Mouse (Mus musculus) myocyte (in vitro differentiated cells): Measurements from ENCODE around the gene Sec16b. TPM values are rescaled to one million over a fixed set of nuclear protein-coding genes. Genes with fewer than 3 reads are reported as not detected.

Experiments used
- H3K27me3 ChIP-seq: one replicate; pipeline ENCODE4 v1.6.1; 2011; ENCODE audit not compliant: control insufficient read depth, insufficient read depth, insufficient read length
- H3K36me3 ChIP-seq: one replicate; pipeline ENCODE4 v1.6.1; 2011; ENCODE audit not compliant: control insufficient read depth, insufficient read depth
- H3K4me2 ChIP-seq: one replicate; pipeline ENCODE4 v1.6.1; 2011; ENCODE audit warnings: low read depth, control low read depth
- H3K4me3 ChIP-seq: one replicate; pipeline ENCODE4 v1.5.1; 2011; ENCODE audit warnings: mild to moderate bottlenecking, control low read depth, moderate library complexity
- H3K79me2 ChIP-seq: one replicate; pipeline ENCODE4 v1.6.1; 2011; ENCODE audit not compliant: control insufficient read depth, insufficient read depth
- H3ac ChIP-seq: one replicate; pipeline ENCODE4 v1.6.1; 2011; ENCODE audit not compliant: control insufficient read depth, insufficient read length
- CEBPB ChIP-seq: IDR thresholded peaks from 2 replicates; pipeline ENCODE4 v1.6.1; 2011; ENCODE audit warnings: mild to moderate bottlenecking, moderate library complexity; ENCODE audit not compliant: poor library complexity, insufficient read depth, severe bottlenecking
- E2F4 ChIP-seq: IDR thresholded peaks from one replicate; pipeline ENCODE4 v1.6.1; 2011; ENCODE audit warnings: mild to moderate bottlenecking, control low read depth, moderate library complexity; ENCODE audit not compliant: insufficient read depth
- MAX ChIP-seq: IDR thresholded peaks from one replicate; pipeline ENCODE4 v1.6.1; 2011; ENCODE audit warnings: low read depth, mild to moderate bottlenecking, control low read depth
- MYOD1 ChIP-seq, 3 experiments: IDR thresholded peaks; one replicate each; pipeline ENCODE4 v1.6.1; 2011; ENCODE audit warnings: control low read depth in 2 of 3, low read depth in 2 of 3, mild to moderate bottlenecking in 2 of 3, moderate library complexity in 1 of 3; ENCODE audit not compliant: insufficient read length in 2 of 3, control insufficient read depth in 1 of 3
- MYOG ChIP-seq, 3 experiments: IDR thresholded peaks; one replicate each; pipeline ENCODE4 v1.6.1; 2011; ENCODE audit warnings: control low read depth in 2 of 3, low read depth in 2 of 3, mild to moderate bottlenecking in 2 of 3; ENCODE audit not compliant: insufficient read length in 2 of 3, control insufficient read depth in 1 of 3, insufficient read depth in 1 of 3
- POLR2A ChIP-seq: IDR thresholded peaks from one replicate; pipeline ENCODE4 v1.6.1; 2011; ENCODE audit warnings: low read depth, mild to moderate bottlenecking, control low read depth, moderate library complexity; ENCODE audit not compliant: insufficient read length
- POLR2AphosphoS2 ChIP-seq: IDR thresholded peaks from one replicate; pipeline ENCODE4 v1.6.1; 2011; ENCODE audit warnings: low read depth, control low read depth; ENCODE audit not compliant: insufficient read length
- REST ChIP-seq: IDR thresholded peaks from one replicate; pipeline ENCODE4 v1.6.1; 2011; ENCODE audit warnings: mild to moderate bottlenecking, control low read depth, moderate library complexity; ENCODE audit not compliant: insufficient read depth, insufficient read length
- SRF ChIP-seq: IDR thresholded peaks from one replicate; pipeline ENCODE4 v1.6.1; 2011; ENCODE audit warnings: low read depth; ENCODE audit not compliant: control insufficient read depth, insufficient read length
- TCF12 ChIP-seq: IDR thresholded peaks from one replicate; pipeline ENCODE4 v1.6.1; 2011; ENCODE audit warnings: mild to moderate bottlenecking, control low read depth; ENCODE audit not compliant: poor library complexity, insufficient read depth, severe bottlenecking
- TCF3 ChIP-seq: IDR thresholded peaks from one replicate; pipeline ENCODE4 v1.6.1; 2011; ENCODE audit warnings: low read depth, control low read depth; ENCODE audit not compliant: insufficient read length
- USF1 ChIP-seq: IDR thresholded peaks from one replicate; pipeline ENCODE4 v1.6.1; 2011; ENCODE audit warnings: low read depth, mild to moderate bottlenecking, control low read depth, moderate library complexity
- polyA plus RNA-seq: library from polyadenylated mRNA; unstranded; fragments of >200 nt; fragmentation: generic; extraction: Trizol; gene quantifications from one replicate; pipeline ENCODE4 v1.2.1, GENCODE M21; 2012; ENCODE audit warnings: missing spikeins

Gene Sec16b
- polyA plus RNA-seq, 1 experiment: 4.3 TPM

- Histone ChIP-seq H3K4me2 (no peak overlapping the region), H3K27me3 (no peaks in the 10 kb centered on the region), H3ac (no peak overlapping the region), H3K36me3 (peaks cover 4% of the 10 kb centered on the region), H3K4me3 (no peak overlapping the region), H3K79me2 (no peaks in the 10 kb centered on the region)
- no peak for TF ChIP-seq MAX
- no peak for TF ChIP-seq POLR2AphosphoS2
Measured at GRCm38 (mm10) chr1:157569263-157570090, 62.9 kb downstream of the Sec16b start.

- no peaks in the 10 kb centered on the region for H3K79me2 ChIP-seq
- TF ChIP-seq TCF3 (no peak), MAX (peak; percentile 8), SRF (no peak), REST (peak; percentile 29), USF1 (no peak)
Measured at GRCm38 (mm10) chr1:157575316-157575715, 68.8 kb downstream of the Sec16b start.

GRCm38 (mm10) chr1:157578336-157578735 lies 71.8 kb downstream of the Sec16b start:
- TF ChIP-seq TCF12 (no peak), SRF (no peak)
- Histone ChIP-seq H3ac (no peak overlapping the region), H3K27me3 (peaks cover 11% of the 10 kb centered on the region), H3K79me2 (no peaks in the 10 kb centered on the region), H3K4me2 (no peak overlapping the region), H3K4me3 (no peak overlapping the region), H3K36me3 (no peaks in the 10 kb centered on the region)

More at GRCm38 (mm10) chr1:157575316-157575715, 68.8 kb downstream of the Sec16b start:
- Histone ChIP-seq H3K4me2 (no peak overlapping the region), H3ac (no peak overlapping the region), H3K36me3 (no peaks in the 10 kb centered on the region), H3K4me3 (no peak overlapping the region), H3K27me3 (peaks cover 8% of the 10 kb centered on the region)

- no peak overlapping the region for H3K4me2 ChIP-seq
- H3ac ChIP-seq: no peak overlapping the region
- no peak for TF ChIP-seq USF1
- no peak for TF ChIP-seq E2F4
- TF ChIP-seq TCF3: no peak
- no peak for TF ChIP-seq TCF12
- TF ChIP-seq POLR2AphosphoS2: no peak
- TF ChIP-seq POLR2A: no peak
- TF ChIP-seq REST: no peak
- TF ChIP-seq CEBPB: no peak
- no peak for TF ChIP-seq MAX
- no peak for TF ChIP-seq MYOD1 (IDR thresholded peaks at IDR 0.05; ENCODE audit: control insufficient read depth in 1 of 3, insufficient read length in 2 of 3, low read depth in 2 of 3)
- TF ChIP-seq MYOG (IDR thresholded peaks at IDR 0.05; ENCODE audit: control insufficient read depth in 1 of 3, insufficient read depth in 1 of 3, insufficient read length in 2 of 3, low read depth in 2 of 3): no peak
- H3K36me3 ChIP-seq: no peaks in the 10 kb centered on the region
- H3K4me3 ChIP-seq: no peak overlapping the region
- peaks cover 6% of the 10 kb centered on the region for H3K27me3 ChIP-seq
- H3K79me2 ChIP-seq: no peaks in the 10 kb centered on the region
Measured at GRCm38 (mm10) chr1:157586556-157586955, 80.0 kb downstream of the Sec16b start.

- no peak overlapping the region for H3K4me3 ChIP-seq
- H3ac ChIP-seq: no peak overlapping the region
- H3K79me2 ChIP-seq: no peaks in the 10 kb centered on the region
- H3K27me3 ChIP-seq: peaks cover 23% of the 10 kb centered on the region
- TF ChIP-seq TCF12 (no peak), SRF (no peak), REST (no peak), POLR2AphosphoS2 (no peak), MYOD1 (IDR thresholded peaks at IDR 0.05; ENCODE audit: control insufficient read depth in 1 of 3, insufficient read length in 2 of 3, low read depth in 2 of 3) (no peak), USF1 (no peak), MYOG (IDR thresholded peaks at IDR 0.05; ENCODE audit: control insufficient read depth in 1 of 3, insufficient read depth in 1 of 3, insufficient read length in 2 of 3, low read depth in 2 of 3) (no peak), TCF3 (no peak), MAX (no peak), E2F4 (no peak), CEBPB (no peak), POLR2A (no peak)
- H3K36me3 ChIP-seq: no peaks in the 10 kb centered on the region
- no peak overlapping the region for H3K4me2 ChIP-seq
Measured at GRCm38 (mm10) chr1:157592039-157592438, 85.5 kb downstream of the Sec16b start.
